Mouse (Mus musculus) effector memory CD4-positive, alpha-beta T cell, adult 7 months (primary cell): ENCODE measurements around the gene Gkn1. TPM values are rescaled to one million over a fixed set of nuclear protein-coding genes. Genes with fewer than 3 reads are reported as not detected.

Experiments
- polyA plus RNA-seq: library from polyadenylated mRNA; unstranded; fragments of 100-300 nt; shearing (Covaris generic); gene quantifications from one replicate; pipeline ENCODE4 v1.2.1, GENCODE M21; 2017

Gene Gkn1
- polyA plus RNA-seq, result not detected

GRCm38 (mm10) chr6:87350829-87351228, at the start of gene Gkn1:
Gkn1 (minus strand) TSS chr6:87350942.

DNA sequence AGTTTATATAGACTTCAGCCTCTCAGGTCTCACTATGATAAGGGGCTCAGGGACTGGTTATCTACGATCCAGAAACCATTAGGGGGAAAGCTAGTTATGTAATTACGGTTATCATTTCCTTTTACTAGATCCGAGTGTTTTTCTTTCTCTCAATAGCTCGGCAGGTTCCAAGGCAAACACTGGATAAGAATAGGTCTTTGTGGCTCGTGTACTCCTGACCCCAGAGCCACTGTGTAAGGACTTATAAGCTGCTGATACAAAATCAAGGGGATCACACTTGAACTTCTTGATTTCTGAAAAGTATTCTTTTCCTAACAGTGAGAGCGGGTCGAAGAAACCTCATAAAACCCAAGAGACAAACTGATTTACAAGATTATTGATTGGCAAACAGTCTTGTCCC, 38.1 kb upstream of the Gkn1 start, which contains the start of gene Gkn3:
Gene Gkn3 (minus strand): TSS at position 59 of the 400 bp plus-strand sequence.

DNA sequence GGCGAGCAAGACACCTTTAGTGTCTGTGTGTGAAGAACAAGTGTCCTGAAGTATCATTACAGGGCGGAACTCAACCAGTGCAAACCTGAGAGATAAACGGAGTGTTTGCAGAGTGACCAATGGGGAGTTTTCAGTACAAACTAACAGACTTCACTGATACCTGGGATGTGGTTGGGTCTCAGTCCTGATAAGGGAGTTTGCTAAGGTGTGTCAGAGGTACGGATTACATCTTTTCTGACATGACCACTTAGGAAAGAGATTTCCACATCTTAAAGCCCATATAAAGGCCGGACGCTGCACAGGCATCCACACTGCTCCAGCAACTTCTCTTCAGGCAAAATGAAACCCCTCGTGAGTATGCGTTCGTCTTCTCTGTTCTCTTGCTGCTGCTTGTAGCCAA, 22.3 kb upstream of the Gkn1 start, which contains the start of gene Gkn2:
Gene Gkn2 (plus strand): TSS at position 301 of the 400 bp plus-strand sequence.

GRCm38 (mm10) chr6:87335091-87335934, 15.4 kb downstream of the Gkn1 start, which contains the start of gene Antxr1:
Antxr1 (minus strand) TSS chr6:87335821.

Other genes starting within 250 kb of the Gkn1 start
- gene D6Ertd527e, start 246.2 kb downstream of the Gkn1 start, polyA plus RNA-seq, result 0.41 TPM
- not detected for gene Antxr1, start 15.1 kb downstream of the Gkn1 start, polyA plus RNA-seq
- gene Gkn2, start 22.4 kb upstream of the Gkn1 start, polyA plus RNA-seq, result not detected
- gene Gkn3, start 38.0 kb upstream of the Gkn1 start, polyA plus RNA-seq, result not detected
- gene Bmp10, start 78.1 kb upstream of the Gkn1 start, polyA plus RNA-seq, result not detected
- gene Arhgap25, start 182.3 kb upstream of the Gkn1 start, polyA plus RNA-seq, result 94.8 TPM
- gene Prokr1, start 239.8 kb upstream of the Gkn1 start, polyA plus RNA-seq, result 0.50 TPM